Mouse (Mus musculus) layer of hippocampus, postnatal 10 days (tissue): ENCODE measurements around the gene Aldh3b2. TPM values are rescaled to one million over a fixed set of nuclear protein-coding genes. Genes with fewer than 3 reads are reported as not detected.

ENCODE experiments used
- DNase-seq, 2 experiments: peaks; one replicate each; pipeline ENCODE4 v3.0.0; 2021; ENCODE audit warnings: low spot score in 2 of 2
- total RNA-seq, 2 experiments: library from RNA; stranded (reverse); gene quantifications; 2 replicates each; pipeline ENCODE4 v1.2.3; 2021

Gene Aldh3b2
- total RNA-seq, 2 experiments from 2014 or later = 1.3 to 1.4 TPM

GRCm38 (mm10) chr19:3985261-3985681, 13.1 kb downstream of the Aldh3b2 start:
- DNase-seq = no peak

GRCm38 (mm10) chr19:3986334-3986733, 14.2 kb downstream of the Aldh3b2 start, which contains the start of gene Acy3:
Gene Acy3 (plus strand): TSS chr19:3986570.
- DNase-seq = peak; percentile 37 to 60

GRCm38 (mm10) chr19:3988066-3988465, 15.9 kb downstream of the Aldh3b2 start:
- no peak for DNase-seq

GRCm38 (mm10) chr19:3988750-3989149, 16.6 kb downstream of the Aldh3b2 start:
- no peak for DNase-seq

- no peak for DNase-seq
Observed at GRCm38 (mm10) chr19:3990804-3991203, 18.7 kb downstream of the Aldh3b2 start.

- DNase-seq = no peak
Observed at GRCm38 (mm10) chr19:3991562-3991961, 19.4 kb downstream of the Aldh3b2 start.

GRCm38 (mm10) chr19:3991966-3992365, 19.8 kb downstream of the Aldh3b2 start:
- no peak for DNase-seq

GRCm38 (mm10) chr19:3992416-3992815, 20.3 kb downstream of the Aldh3b2 start, which contains the start of gene Tbx10:
Gene Tbx10 (plus strand): TSS chr19:3992752.
- no peak for DNase-seq

- DNase-seq = no peak
Observed at GRCm38 (mm10) chr19:3994932-3995331, 22.8 kb downstream of the Aldh3b2 start.

GRCm38 (mm10) chr19:3995505-3995904, 23.4 kb downstream of the Aldh3b2 start:
- no peak for DNase-seq

GRCm38 (mm10) chr19:3996106-3996505, 24.0 kb downstream of the Aldh3b2 start:
- no peak for DNase-seq

- DNase-seq = no peak
Observed at GRCm38 (mm10) chr19:3996747-3997146, 24.6 kb downstream of the Aldh3b2 start.

GRCm38 (mm10) chr19:3997231-3997630, 25.1 kb downstream of the Aldh3b2 start:
- DNase-seq = no peak

- DNase-seq = no peak
Observed at GRCm38 (mm10) chr19:3998335-3998734, 26.2 kb downstream of the Aldh3b2 start.

- DNase-seq = no peak
Observed at GRCm38 (mm10) chr19:3999121-3999730, 27.1 kb downstream of the Aldh3b2 start.

- peak; percentile 95 to 96 for DNase-seq
Observed at GRCm38 (mm10) chr19:4000119-4000900, 28.2 kb downstream of the Aldh3b2 start, which contains the start of the genes Nudt8 and Gm49405. Gene Nudt8 (plus strand): TSS chr19:4000580. Gene Gm49405 (plus strand): TSS chr19:4000626.

GRCm38 (mm10) chr19:4000949-4001525, 28.9 kb downstream of the Aldh3b2 start:
- DNase-seq = no peak

GRCm38 (mm10) chr19:4001752-4002151, 29.6 kb downstream of the Aldh3b2 start:
- DNase-seq = no peak

GRCm38 (mm10) chr19:4003112-4003511, 31.0 kb downstream of the Aldh3b2 start, which contains the start of gene Doc2g:
Gene Doc2g (plus strand): TSS chr19:4003313.
- DNase-seq = no peak

- DNase-seq = no peak
Observed at GRCm38 (mm10) chr19:4003641-4004040, 31.5 kb downstream of the Aldh3b2 start.

GRCm38 (mm10) chr19:4004331-4004730, 32.2 kb downstream of the Aldh3b2 start:
- DNase-seq = no peak

- DNase-seq = no peak
Observed at GRCm38 (mm10) chr19:4005091-4005490, 33.0 kb downstream of the Aldh3b2 start.
